Mouse (Mus musculus) lung, adult 2 months (tissue): ENCODE measurements around the gene Borcs6.

Source experiments
- CTCF ChIP-seq: fragments of 200-500 bp; IDR thresholded peaks from 2 replicates; pipeline ENCODE4 v1.5.1; 2011; ENCODE audit warnings: mild to moderate bottlenecking, low read length, control low read depth; ENCODE audit not compliant: insufficient read depth
- POLR2A ChIP-seq: fragments of 200-500 bp; IDR thresholded peaks from 2 replicates; pipeline ENCODE4 v1.6.1; 2011; ENCODE audit warnings: low read depth, mild to moderate bottlenecking, control low read depth, low read length, borderline replicate concordance; ENCODE audit errors: extremely low read depth

GRCm38 (mm10) chr11:69020691-69021090 is 38.8 kb upstream of the Borcs6 start:
- no peak for TF ChIP-seq CTCF
- TF ChIP-seq POLR2A, result no peak
